Comparison of ENCODE assay signal across 14 mouse cellular contexts in genomic region chr2:18734394-18735127, GRCm38 (mm10). TPM values are rescaled to one million over a fixed set of nuclear protein-coding genes. Genes with fewer than 3 reads are reported as not detected.
DNase-seq lines count a peak whose midpoint lies in the region; ATAC-seq and TF ChIP-seq lines count a peak whose summit lies in the region.
"Had no signal": no experiment of that assay in that cellular context is flagged by ENCODE, and none has a peak within 500 bp of the region (broad histone marks: within the 10 kb centered on the region; RNA-seq: fewer than 3 reads in every experiment).

No protein-coding gene starts in this region.

- no peak overlapping the region for H3K4me3 ChIP-seq in thymus, adult 2 months (ENCODE audit: control insufficient read depth, insufficient read depth, low read length)
- no peak overlapping the region for H3K4me3 ChIP-seq in midbrain, embryonic 13.5 days (replicated peaks)
- H3K4me3 ChIP-seq: myocyte; stomach, embryonic 15.5 days had no signal

- no peak for TF ChIP-seq CTCF in thymus, adult 2 months (IDR thresholded peaks at IDR 0.05; ENCODE audit: borderline replicate concordance, control insufficient read depth, extremely low read depth, insufficient read depth, low read length, poor library complexity)

- H3K27me3 ChIP-seq in thymus, adult 2 months (ENCODE audit: control insufficient read depth, insufficient read depth, low read length): no peaks in the 10 kb centered on the region
- H3K27me3 ChIP-seq in midbrain, embryonic 13.5 days: no peaks in the 10 kb centered on the region
- H3K27me3 ChIP-seq: stomach, embryonic 15.5 days had no signal

- intact Hi-C loops in heart, postnatal 36 days (cut with DNase I): no loop called here

- 50% methylated on average over 5 of the region's 5 CpGs for WGBS in thymus, adult 2 months
- WGBS in midbrain, embryonic 13.5 days: 24% methylated on average over 5 of the region's 5 CpGs

- no peak for TF ChIP-seq POLR2A in thymus, adult 2 months (IDR thresholded peaks at IDR 0.05; ENCODE audit: control insufficient read depth, extremely low read depth, insufficient read depth, low read length, poor library complexity)

- H3K4me1 ChIP-seq in thymus, adult 2 months (replicated peaks; ENCODE audit: control insufficient read depth, insufficient read depth, low read length): no peaks in the 10 kb centered on the region
- peaks cover 20% of the 10 kb centered on the region for H3K4me1 ChIP-seq in midbrain, embryonic 13.5 days (replicated peaks)
- H3K4me1 ChIP-seq: stomach, embryonic 15.5 days had no signal

- no peak overlapping the region for H3K4me2 ChIP-seq in midbrain, embryonic 13.5 days (replicated peaks)
- H3K4me2 ChIP-seq: heart, embryonic 11.5 days; stomach, embryonic 15.5 days had no signal

- H3K27ac ChIP-seq in thymus, adult 2 months (ENCODE audit: control insufficient read depth, insufficient read depth, low read length): no peak overlapping the region
- H3K27ac ChIP-seq in midbrain, embryonic 13.5 days: no peak overlapping the region
- H3K27ac ChIP-seq: stomach, embryonic 15.5 days had no signal

- H3K9me3 ChIP-seq in midbrain, embryonic 13.5 days: no peaks in the 10 kb centered on the region
- H3K9me3 ChIP-seq: stomach, embryonic 15.5 days had no signal

- H3K36me3 ChIP-seq in thymus, adult 2 months (ENCODE audit: control insufficient read depth, insufficient read depth, low read length): no peaks in the 10 kb centered on the region
- H3K36me3 ChIP-seq in midbrain, embryonic 13.5 days: no peaks in the 10 kb centered on the region
- H3K36me3 ChIP-seq: stomach, embryonic 15.5 days had no signal

- peak; percentile 54 for ATAC-seq in midbrain, embryonic 13.5 days

- DNase-seq in heart, adult 11 months: peak; percentile 17
- no peak for DNase-seq in heart, postnatal 36 days
- DNase-seq in thymus, adult 2 months: peak; percentile 6
- no peak for DNase-seq in thymus, adult 18-20 months
- no peak for DNase-seq in cerebellum, adult 8-10 months
- DNase-seq in kidney, postnatal 36 days: no peak
- no peak for DNase-seq in kidney, postnatal 10 days
- DNase-seq: cerebellum, adult 11-12 months; kidney, adult 2 months had no signal

- H3K9ac ChIP-seq in midbrain, embryonic 13.5 days (replicated peaks): no peak overlapping the region
- H3K9ac ChIP-seq: stomach, embryonic 15.5 days had no signal

RNA-seq across cellular contexts. Expression of gene Spag6, which starts 40.7 kb away (rescaled TPM):
- under 1 TPM in 1 of 2 experiments, not detected in 1; 0.47 TPM for total RNA-seq in heart, postnatal 36 days (2021)
- polyA plus RNA-seq in thymus, adult 2 months (2012; rRNA removed): 0.26 TPM in 1 of 2 replicates, not detected in the other
- 0.24 and 0.28 TPM in 2 replicates for polyA plus RNA-seq in midbrain, embryonic 13.5 days (2015; fragmentation: Nextera tagmentation; extraction: Ambion mirVana)
- polyA plus RNA-seq: heart, embryonic 11.5 days; liver, embryonic 16.5 days had no signal

RNA-seq across cellular contexts. Expression of gene Bmi1, which starts 57.7 kb away (rescaled TPM):
- total RNA-seq in heart, postnatal 36 days (2021): 10 to 100 TPM; 60.5 to 62.0 TPM
- 13.7 and 14.3 TPM in 2 replicates for polyA plus RNA-seq in thymus, adult 2 months (2012; rRNA removed)
- 33.9 and 34.2 TPM in 2 replicates for polyA plus RNA-seq in midbrain, embryonic 13.5 days (2015; fragmentation: Nextera tagmentation; extraction: Ambion mirVana)

Comparison
In these comparisons a context has a peak if more than half of its experiments do, and no peak if none do; other contexts are left out.
1. DNase-seq: peak in heart, adult 11 months (single experiment) and thymus, adult 2 months (single experiment); none in heart, postnatal 36 days (0 of 2), thymus, adult 18-20 months (0 of 2), cerebellum, adult 8-10 months (single experiment), kidney, postnatal 36 days (0 of 2) and kidney, postnatal 10 days (single experiment).